Mouse (Mus musculus): ENCODE results near the gene Arhgef26. TPM values are rescaled to one million over a fixed set of nuclear protein-coding genes. Genes with fewer than 3 reads are reported as not detected.

Gene Arhgef26
- polyA plus RNA-seq, 1 experiment, result 0.38 TPM

DNA sequence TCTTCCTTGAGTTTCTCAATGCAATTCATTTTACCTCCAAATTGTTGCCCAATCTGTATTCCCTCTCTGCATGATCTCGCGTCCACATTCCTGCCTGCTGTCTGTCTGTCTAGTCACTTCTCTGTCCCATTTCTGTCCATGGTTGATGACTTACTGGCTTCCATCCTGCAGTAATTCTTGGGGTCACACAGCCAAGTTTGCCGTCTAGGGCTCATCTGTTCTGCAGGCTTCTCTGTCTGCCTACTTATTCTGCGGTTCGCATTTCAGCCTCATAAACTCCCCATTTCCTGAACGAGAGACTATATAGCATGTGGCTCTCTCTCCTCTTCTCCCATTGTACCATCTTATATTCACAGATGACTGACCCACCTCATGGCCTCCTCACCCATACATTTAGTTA, 79.3 kb downstream of the Arhgef26 start:
- H3K36me3 ChIP-seq (ENCODE audit: control insufficient read depth, insufficient read depth, low read length), result no peaks in the 10 kb centered on the region
- no peaks in the 10 kb centered on the region for H3K27me3 ChIP-seq (ENCODE audit: control insufficient read depth, insufficient read depth, low read length)
- H3K27ac ChIP-seq (ENCODE audit: control insufficient read depth, insufficient read depth, low read depth, low read length), result no peak overlapping the region

DNA sequence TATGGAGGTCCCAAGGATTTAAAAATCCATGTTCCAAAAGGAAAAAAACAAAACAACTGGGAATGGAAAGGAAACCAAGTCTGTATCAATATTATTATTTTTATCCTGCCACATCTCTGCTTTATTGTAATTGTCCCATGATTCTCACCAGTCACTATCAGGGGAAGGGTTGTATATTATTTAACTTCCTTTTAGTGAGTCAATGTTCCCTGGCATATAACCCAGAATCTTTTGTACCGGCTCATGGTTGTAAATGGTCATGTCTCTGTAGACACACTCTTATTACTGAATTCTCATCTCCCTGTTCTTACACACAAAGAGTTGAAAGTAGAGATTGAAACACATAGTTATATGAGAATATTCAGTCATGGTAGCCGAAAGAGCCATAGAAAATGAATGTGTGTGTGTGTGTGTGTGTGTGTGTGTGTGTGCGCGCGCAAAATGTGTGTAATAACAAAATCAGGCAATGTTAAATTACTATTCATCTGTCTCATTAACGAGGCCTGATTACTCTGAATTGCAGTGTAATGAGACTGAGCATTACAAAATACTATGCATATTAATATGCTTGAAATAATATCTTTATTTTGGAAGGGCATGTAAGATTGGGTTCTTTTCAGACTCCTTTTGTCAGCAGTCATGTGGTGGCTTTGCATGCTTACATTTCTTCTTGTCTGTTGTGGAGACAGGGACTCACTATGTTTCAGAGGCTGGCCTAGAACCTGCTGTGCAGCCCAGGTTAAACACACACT, 80.4 kb downstream of the Arhgef26 start:
- H3K4me1 ChIP-seq (ENCODE audit: control insufficient read depth, insufficient read depth, low read length), result no peaks in the 10 kb centered on the region
- H3K27ac ChIP-seq (ENCODE audit: control insufficient read depth, insufficient read depth, low read depth, low read length), result no peak overlapping the region
- H3K36me3 ChIP-seq (ENCODE audit: control insufficient read depth, insufficient read depth, low read length), result no peaks in the 10 kb centered on the region
- no peak for TF ChIP-seq CTCF (IDR thresholded peaks at IDR 0.05; ENCODE audit: control insufficient read depth, insufficient read depth, insufficient replicate concordance, low read depth, low read length)
- no peak for TF ChIP-seq POLR2A (IDR thresholded peaks at IDR 0.05; ENCODE audit: control insufficient read depth, low read depth, low read length)
- H3K4me3 ChIP-seq (ENCODE audit: control insufficient read depth, low read depth, low read length), result no peak overlapping the region
- H3K27me3 ChIP-seq (ENCODE audit: control insufficient read depth, insufficient read depth, low read length), result no peaks in the 10 kb centered on the region

More for the DNA sequence above, 79.3 kb downstream of the Arhgef26 start:
- H3K4me3 ChIP-seq (ENCODE audit: control insufficient read depth, low read depth, low read length), result no peak overlapping the region
- no peaks in the 10 kb centered on the region for H3K4me1 ChIP-seq (ENCODE audit: control insufficient read depth, insufficient read depth, low read length)
- TF ChIP-seq POLR2A (IDR thresholded peaks at IDR 0.05; ENCODE audit: control insufficient read depth, low read depth, low read length) (no peak), CTCF (IDR thresholded peaks at IDR 0.05; ENCODE audit: control insufficient read depth, insufficient read depth, insufficient replicate concordance, low read depth, low read length) (no peak)

DNA sequence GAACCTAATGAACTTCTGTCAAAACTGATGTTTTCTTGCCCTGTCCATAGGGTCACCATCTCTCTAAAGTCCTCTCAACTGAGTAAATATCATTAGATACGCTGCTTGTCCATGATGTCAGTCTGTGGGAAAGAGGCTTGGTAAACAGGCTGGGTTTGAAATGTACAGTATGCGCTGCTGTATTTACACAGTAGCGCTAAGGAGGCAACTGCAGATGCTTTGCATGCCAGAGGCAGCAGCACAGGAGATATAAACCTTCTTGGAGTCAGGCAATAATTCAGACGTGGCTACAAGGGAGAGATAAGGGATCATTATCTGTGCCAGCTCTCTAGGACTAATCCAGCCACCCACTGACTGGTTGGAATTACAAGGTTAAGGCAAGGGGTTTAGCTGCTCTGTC, 95.5 kb downstream of the Arhgef26 start:
- no peak overlapping the region for H3K4me3 ChIP-seq (ENCODE audit: control insufficient read depth, low read depth, low read length)
- no peaks in the 10 kb centered on the region for H3K27me3 ChIP-seq (ENCODE audit: control insufficient read depth, insufficient read depth, low read length)
- no peak overlapping the region for H3K27ac ChIP-seq (ENCODE audit: control insufficient read depth, insufficient read depth, low read depth, low read length)
- H3K36me3 ChIP-seq (ENCODE audit: control insufficient read depth, insufficient read depth, low read length), result no peaks in the 10 kb centered on the region
- TF ChIP-seq CTCF (IDR thresholded peaks at IDR 0.05; ENCODE audit: control insufficient read depth, insufficient read depth, insufficient replicate concordance, low read depth, low read length) (no peak), POLR2A (IDR thresholded peaks at IDR 0.05; ENCODE audit: control insufficient read depth, low read depth, low read length) (no peak)
- no peaks in the 10 kb centered on the region for H3K4me1 ChIP-seq (ENCODE audit: control insufficient read depth, insufficient read depth, low read length)

DNA sequence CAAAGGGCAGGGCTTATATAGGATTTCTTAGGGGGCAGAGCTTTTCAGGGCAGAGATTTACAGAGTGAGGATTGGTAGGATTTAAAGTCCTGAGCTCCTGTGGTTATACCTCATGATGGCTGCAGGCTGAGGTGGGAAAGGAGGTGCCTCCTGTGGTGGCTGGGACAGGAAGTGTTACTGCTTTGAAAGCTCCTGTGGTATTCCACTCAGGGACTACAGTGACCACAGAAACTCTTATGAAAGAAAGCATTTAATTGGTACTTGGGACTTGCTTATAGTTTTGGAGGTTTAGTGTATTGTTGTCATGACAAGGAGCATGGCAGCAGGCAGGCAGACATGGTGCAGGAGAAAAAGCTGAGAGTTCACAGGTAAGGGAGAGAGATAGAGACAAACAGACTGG, 97.8 kb downstream of the Arhgef26 start:
- Histone ChIP-seq H3K4me1 (ENCODE audit: control insufficient read depth, insufficient read depth, low read length) (no peaks in the 10 kb centered on the region), H3K4me3 (ENCODE audit: control insufficient read depth, low read depth, low read length) (no peak overlapping the region), H3K36me3 (ENCODE audit: control insufficient read depth, insufficient read depth, low read length) (no peaks in the 10 kb centered on the region), H3K27me3 (ENCODE audit: control insufficient read depth, insufficient read depth, low read length) (no peaks in the 10 kb centered on the region), H3K27ac (ENCODE audit: control insufficient read depth, insufficient read depth, low read depth, low read length) (no peak overlapping the region)
- TF ChIP-seq POLR2A (IDR thresholded peaks at IDR 0.05; ENCODE audit: control insufficient read depth, low read depth, low read length), result no peak
- TF ChIP-seq CTCF (IDR thresholded peaks at IDR 0.05; ENCODE audit: control insufficient read depth, insufficient read depth, insufficient replicate concordance, low read depth, low read length), result no peak

DNA sequence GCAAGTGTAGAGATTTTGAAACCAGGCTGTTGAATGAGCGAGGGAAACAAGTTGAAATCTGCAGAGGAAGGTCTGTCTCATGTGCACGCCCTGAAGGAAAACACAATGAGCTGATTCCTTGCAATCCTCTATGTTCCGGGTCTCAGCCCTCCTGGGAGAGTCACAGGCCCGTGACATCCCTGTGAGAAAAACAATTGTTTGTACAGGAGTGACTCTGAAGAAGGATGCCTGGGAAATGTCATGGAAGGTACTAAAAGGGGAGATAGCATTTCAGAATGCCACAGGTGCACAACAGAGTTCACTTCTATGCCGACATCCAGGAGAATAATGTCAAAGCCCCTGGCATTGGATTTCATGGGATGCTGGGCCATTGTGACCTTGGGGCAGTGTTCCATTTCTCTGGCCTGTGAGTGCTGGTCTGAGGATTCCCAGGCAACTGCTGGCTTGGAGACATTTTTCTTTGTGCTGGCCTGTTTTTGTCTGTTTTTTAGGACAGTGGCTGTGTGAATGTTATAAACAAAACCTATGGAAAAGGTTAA, 102.4 kb downstream of the Arhgef26 start:
- no peaks in the 10 kb centered on the region for H3K4me1 ChIP-seq (ENCODE audit: control insufficient read depth, insufficient read depth, low read length)
- H3K36me3 ChIP-seq (ENCODE audit: control insufficient read depth, insufficient read depth, low read length), result no peaks in the 10 kb centered on the region
- H3K27me3 ChIP-seq (ENCODE audit: control insufficient read depth, insufficient read depth, low read length), result no peaks in the 10 kb centered on the region
- no peak for TF ChIP-seq CTCF (IDR thresholded peaks at IDR 0.05; ENCODE audit: control insufficient read depth, insufficient read depth, insufficient replicate concordance, low read depth, low read length)
- TF ChIP-seq POLR2A (IDR thresholded peaks at IDR 0.05; ENCODE audit: control insufficient read depth, low read depth, low read length), result no peak
- no peak overlapping the region for H3K4me3 ChIP-seq (ENCODE audit: control insufficient read depth, low read depth, low read length)
- no peak overlapping the region for H3K27ac ChIP-seq (ENCODE audit: control insufficient read depth, insufficient read depth, low read depth, low read length)

DNA sequence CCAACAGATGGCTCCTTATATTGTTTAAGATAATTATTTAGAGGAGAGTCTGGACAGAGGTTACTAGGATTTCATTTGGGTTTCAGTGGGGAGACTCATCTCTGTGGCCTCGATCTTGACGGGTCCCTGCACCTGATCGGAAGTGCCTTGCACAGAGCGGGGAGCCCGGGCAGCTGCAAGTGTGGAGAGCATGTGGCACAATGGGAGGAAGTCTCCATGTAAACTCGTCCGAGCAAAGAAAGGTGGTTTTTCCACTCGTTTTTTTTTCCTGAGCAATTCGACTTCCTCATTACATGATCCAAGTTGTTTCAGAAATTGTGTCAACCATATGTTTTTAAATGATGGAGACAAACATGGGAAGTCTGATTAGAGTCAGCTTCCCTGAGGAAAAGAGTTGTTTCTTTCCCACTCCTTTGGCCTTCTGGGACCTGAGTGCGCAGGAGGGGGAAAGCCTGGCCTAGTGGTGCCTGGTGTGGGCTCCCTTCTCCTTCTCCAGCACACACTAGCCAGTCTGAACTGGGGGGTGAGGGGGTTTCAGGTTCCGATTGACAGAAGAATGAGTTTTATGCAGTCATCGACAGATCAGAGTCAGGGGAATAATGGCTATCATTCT, 105.5 kb downstream of the Arhgef26 start:
- H3K27ac ChIP-seq (ENCODE audit: control insufficient read depth, insufficient read depth, low read depth, low read length), result no peak overlapping the region
- no peaks in the 10 kb centered on the region for H3K4me1 ChIP-seq (ENCODE audit: control insufficient read depth, insufficient read depth, low read length)
- TF ChIP-seq POLR2A (IDR thresholded peaks at IDR 0.05; ENCODE audit: control insufficient read depth, low read depth, low read length) (no peak), CTCF (IDR thresholded peaks at IDR 0.05; ENCODE audit: control insufficient read depth, insufficient read depth, insufficient replicate concordance, low read depth, low read length) (no peak)
- H3K27me3 ChIP-seq (ENCODE audit: control insufficient read depth, insufficient read depth, low read length), result no peaks in the 10 kb centered on the region
- H3K4me3 ChIP-seq (ENCODE audit: control insufficient read depth, low read depth, low read length), result no peak overlapping the region
- H3K36me3 ChIP-seq (ENCODE audit: control insufficient read depth, insufficient read depth, low read length), result no peaks in the 10 kb centered on the region

DNA sequence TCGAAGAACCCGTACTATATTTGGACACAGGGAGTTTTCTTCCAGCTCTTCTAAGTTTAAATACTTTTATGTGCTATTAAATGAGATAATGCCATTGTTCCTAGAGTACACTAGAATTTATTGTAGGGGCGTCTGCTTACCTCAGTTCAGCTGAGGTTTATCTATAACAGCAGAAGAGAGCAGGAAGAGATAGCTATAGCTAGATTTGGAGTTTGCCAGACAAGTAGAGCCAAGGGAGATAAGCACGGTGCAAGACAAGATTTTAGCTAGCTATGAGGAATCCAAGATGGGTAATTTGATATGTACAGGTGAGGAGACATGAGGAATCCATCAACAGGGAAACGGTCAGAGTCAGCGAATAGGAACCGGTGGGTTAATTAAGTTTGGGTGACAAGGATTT, 108.1 kb downstream of the Arhgef26 start:
- no peaks in the 10 kb centered on the region for H3K4me1 ChIP-seq (ENCODE audit: control insufficient read depth, insufficient read depth, low read length)
- no peaks in the 10 kb centered on the region for H3K27me3 ChIP-seq (ENCODE audit: control insufficient read depth, insufficient read depth, low read length)
- no peak overlapping the region for H3K4me3 ChIP-seq (ENCODE audit: control insufficient read depth, low read depth, low read length)
- no peak for TF ChIP-seq CTCF (IDR thresholded peaks at IDR 0.05; ENCODE audit: control insufficient read depth, insufficient read depth, insufficient replicate concordance, low read depth, low read length)
- H3K36me3 ChIP-seq (ENCODE audit: control insufficient read depth, insufficient read depth, low read length), result no peaks in the 10 kb centered on the region
- no peak overlapping the region for H3K27ac ChIP-seq (ENCODE audit: control insufficient read depth, insufficient read depth, low read depth, low read length)
